ENCODE assay signal across 8 mouse cellular contexts in the genomic region with DNA sequence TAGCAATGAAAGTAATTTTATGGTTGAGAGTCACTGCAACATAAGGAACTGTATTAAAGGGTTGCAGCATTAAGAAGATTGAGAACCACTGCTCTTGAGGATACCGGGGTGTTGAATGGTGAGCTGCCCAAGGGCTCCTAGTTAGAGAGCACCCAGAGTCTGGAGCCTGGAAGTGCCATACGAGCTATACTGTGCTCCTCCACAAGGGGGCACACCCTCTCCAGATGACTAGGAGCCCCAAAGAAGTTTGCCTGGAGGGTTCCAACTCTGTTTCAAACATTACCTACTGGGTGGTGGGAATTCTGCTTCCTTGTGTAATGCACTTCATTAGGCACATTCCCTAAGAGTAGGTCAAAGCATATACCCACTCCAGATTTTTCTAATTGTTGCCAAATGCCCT.
DNase-seq lines count a peak whose midpoint lies in the region; ATAC-seq and TF ChIP-seq lines count a peak whose summit lies in the region.

No protein-coding gene starts in this region.

- no peak overlapping the region for H3K27ac ChIP-seq in midbrain, embryonic 14.5 days (replicated peaks; ENCODE audit: low read depth, low read length)
- H3K27ac ChIP-seq in midbrain, embryonic 16.5 days (ENCODE audit: low read length), result no peak overlapping the region
- no peak overlapping the region for H3K27ac ChIP-seq in cerebellum, adult 2 months (ENCODE audit: insufficient read depth, low read length)

- WGBS in midbrain, embryonic 14.5 days, result 35% methylated on average over 2 of the region's 2 CpGs
- 34% methylated on average over 2 of the region's 2 CpGs for WGBS in midbrain, embryonic 16.5 days
- 51% methylated on average over 2 of the region's 2 CpGs for WGBS in cerebellum, adult 2 months

- no peak overlapping the region for H3K4me2 ChIP-seq in midbrain, embryonic 14.5 days (ENCODE audit: low read length)
- H3K4me2 ChIP-seq in midbrain, embryonic 16.5 days (ENCODE audit: low read length), result no peak overlapping the region

- H3K4me1 ChIP-seq in midbrain, embryonic 14.5 days (ENCODE audit: control insufficient read depth, insufficient read depth, low read length), result peaks cover 25% of the 10 kb centered on the region
- peaks cover 21% of the 10 kb centered on the region for H3K4me1 ChIP-seq in midbrain, embryonic 16.5 days (ENCODE audit: control insufficient read depth, insufficient read depth, low read length)
- H3K4me1 ChIP-seq in cerebellum, adult 2 months (ENCODE audit: control insufficient read depth, insufficient read depth, low read length), result peaks cover 17% of the 10 kb centered on the region

- H3K36me3 ChIP-seq in midbrain, embryonic 14.5 days (ENCODE audit: control insufficient read depth, insufficient read depth, low read length), result no peaks in the 10 kb centered on the region
- no peaks in the 10 kb centered on the region for H3K36me3 ChIP-seq in midbrain, embryonic 16.5 days (ENCODE audit: control insufficient read depth, insufficient read depth, low read length)

- no peak for ATAC-seq in midbrain, embryonic 14.5 days (ENCODE audit: low FRiP score, low TSS enrichment)
- ATAC-seq in midbrain, embryonic 16.5 days, result no peak
- ATAC-seq in activated CD4-positive, CD25-positive, alpha-beta regulatory T cell, adult 4 months, result no peak

- peak; percentile 66 for DNase-seq in midbrain, embryonic 14.5 days
- peak; percentile 14 for DNase-seq in WW6 (ENCODE audit: low read depth, low spot score)
- peak; percentile 70 to 82 for DNase-seq in cerebellum, adult 2 months
- DNase-seq in gastrocnemius, postnatal 14 days, result peak; percentile 61
- peak; percentile 80 to 89 for DNase-seq in left cerebral cortex, adult 18-20 months (ENCODE audit: low spot score in 2 of 2)
- DNase-seq in right cerebral cortex, postnatal 25 days, result peak; percentile 70

- no peak overlapping the region for H3K9ac ChIP-seq in midbrain, embryonic 14.5 days (replicated peaks; ENCODE audit: low read length)
- no peak overlapping the region for H3K9ac ChIP-seq in midbrain, embryonic 16.5 days (ENCODE audit: low read depth, low read length)

- peak; percentile 86 for TF ChIP-seq CTCF in cerebellum, adult 2 months (IDR thresholded peaks at IDR 0.05; ENCODE audit: borderline replicate concordance, insufficient read depth, low read depth, low read length)

- no peaks in the 10 kb centered on the region for H3K27me3 ChIP-seq in midbrain, embryonic 14.5 days (ENCODE audit: control insufficient read depth, insufficient read depth, low read length)
- H3K27me3 ChIP-seq in midbrain, embryonic 16.5 days (ENCODE audit: control insufficient read depth, insufficient read depth, low read depth, low read length), result 0 out of 2 replicates have a peak, but pooled peaks cover 3% of the 10 kb centered on the region
- no peaks in the 10 kb centered on the region for H3K27me3 ChIP-seq in cerebellum, adult 2 months (ENCODE audit: control insufficient read depth, insufficient read depth, low read length)

- H3K4me3 ChIP-seq in midbrain, embryonic 14.5 days (replicated peaks; ENCODE audit: low read depth, low read length), result no peak overlapping the region
- H3K4me3 ChIP-seq in midbrain, embryonic 16.5 days (ENCODE audit: low read depth, low read length), result no peak overlapping the region
- no peak overlapping the region for H3K4me3 ChIP-seq in cerebellum, adult 2 months (replicated peaks; ENCODE audit: insufficient read depth, low read depth, low read length)

- H3K9me3 ChIP-seq in midbrain, embryonic 14.5 days (ENCODE audit: control insufficient read depth, low read length), result no peaks in the 10 kb centered on the region
- no peaks in the 10 kb centered on the region for H3K9me3 ChIP-seq in midbrain, embryonic 16.5 days (replicated peaks; ENCODE audit: control insufficient read depth, low read length, poor library complexity, severe bottlenecking)

- intact Hi-C loops in gastrocnemius, postnatal 14 days (cut with DNase I; ENCODE audit: low total_unique reads), result loop anchor here (2.0 kb wide), 1 partner anchor 73 kb away; no protein-coding TSS in a partner anchor

- no peak for TF ChIP-seq POLR2A in cerebellum, adult 2 months (IDR thresholded peaks at IDR 0.05; ENCODE audit: borderline replicate concordance, insufficient read depth, low read length)

Comparison
In these comparisons a context has a peak if more than half of its experiments do, and no peak if none do; other contexts are left out.
1. DNase-seq: peak in every context shown above with its lines; median percentile 84 in left cerebral cortex, adult 18-20 months; 76 in cerebellum, adult 2 months; 70 in right cerebral cortex, postnatal 25 days; 66 in midbrain, embryonic 14.5 days; 61 in gastrocnemius, postnatal 14 days; 14 in WW6.